Mouse (Mus musculus): ENCODE measurements at regions not wholly inside any gene's neighbourhood (a gene's known extent, or its start where the extent isn't known, plus 50 kb on each side); places are given as distances from the start of the nearest gene placed in this dataset.

DNA sequence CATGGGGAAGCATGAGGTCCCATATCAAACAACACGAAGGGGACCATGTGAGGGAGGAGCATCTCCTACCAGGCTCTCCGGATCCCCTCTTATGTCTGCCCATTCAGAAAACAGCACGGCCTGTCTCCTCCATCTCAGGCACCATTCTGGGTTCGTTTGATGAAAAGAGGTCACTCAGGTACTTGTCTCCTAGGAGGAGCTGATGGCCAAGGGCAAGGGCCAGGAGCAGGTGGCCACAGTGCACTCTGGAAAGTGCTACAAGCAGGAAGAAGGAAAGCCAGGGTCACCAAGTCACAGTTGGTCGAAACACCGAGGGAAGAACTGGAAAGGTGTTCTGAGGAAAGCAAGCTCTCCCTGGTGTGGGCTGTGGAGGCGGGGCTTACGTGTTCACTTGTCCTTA is 135.9 kb upstream of the Mkln1 start:
- DNase-seq (ENCODE audit: low spot score in 2 of 2): no peak

DNA sequence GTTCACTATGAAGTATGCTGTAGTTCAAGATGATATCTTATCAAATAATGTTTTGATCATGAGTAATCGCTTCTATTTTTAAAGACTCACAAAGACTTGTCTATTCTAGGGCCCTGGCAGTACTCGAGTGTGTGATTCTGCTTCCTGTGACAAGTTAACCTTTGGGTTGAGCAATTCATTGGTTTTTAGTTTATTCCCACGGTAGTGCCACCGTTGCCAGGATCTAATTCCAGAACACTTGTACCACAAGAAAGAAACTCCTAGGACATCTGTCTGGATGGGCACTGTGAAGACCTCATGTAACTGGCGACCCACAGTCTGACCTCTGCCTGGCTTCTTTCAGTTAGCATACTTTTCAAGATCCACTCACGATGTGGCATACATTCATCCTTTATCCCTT is 134.7 kb upstream of the Mkln1 start:
- DNase-seq (ENCODE audit: low spot score in 2 of 2): no peak

DNA sequence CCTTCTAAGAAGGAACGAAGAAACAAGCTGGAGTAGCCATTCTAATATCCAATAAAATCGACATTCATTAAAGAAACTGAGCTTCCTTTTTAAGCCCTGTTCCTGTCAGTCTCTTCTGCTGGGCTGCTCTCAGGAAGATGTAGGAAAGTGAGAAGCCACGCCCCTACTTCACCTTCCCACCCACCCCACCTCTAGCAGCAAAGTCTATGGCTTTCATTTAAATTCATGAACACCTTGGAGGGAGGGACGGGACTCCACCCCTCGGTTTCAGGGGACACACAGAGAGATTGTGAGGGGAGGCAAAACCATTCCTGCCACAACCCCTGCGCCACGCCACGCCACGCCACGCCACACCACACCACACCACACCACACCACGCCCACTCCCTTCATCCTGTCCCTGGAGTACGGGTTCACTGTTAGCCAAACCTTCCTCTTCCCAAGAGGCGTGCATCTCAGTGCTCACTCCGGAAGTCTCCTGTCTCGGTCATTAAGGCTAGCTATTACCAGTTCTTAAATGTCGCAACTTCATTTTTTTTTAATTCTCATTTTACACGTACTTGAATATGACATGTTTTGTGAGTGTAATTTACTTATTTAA is 132.0 kb upstream of the Mkln1 start:
- no peak for DNase-seq (ENCODE audit: low spot score in 2 of 2)

DNA sequence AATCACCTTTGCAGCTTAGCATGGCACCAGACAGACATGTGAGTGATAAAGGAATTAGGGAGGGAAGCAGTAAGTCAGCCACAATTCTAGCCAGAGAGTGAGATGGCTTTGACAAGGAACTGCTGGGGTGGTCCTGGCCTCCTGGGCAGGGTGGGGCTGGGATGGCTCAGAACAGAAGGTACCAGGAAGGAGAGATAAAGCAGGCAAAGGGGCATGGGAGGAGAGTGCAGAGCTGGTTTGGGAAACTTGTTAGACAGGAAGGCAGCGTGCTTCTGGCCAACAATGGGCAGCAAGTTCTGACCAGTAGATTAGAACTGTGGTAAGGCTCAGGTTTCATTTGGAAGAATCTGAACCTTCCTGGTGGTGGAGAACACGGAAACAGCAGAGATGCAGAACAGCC is 130.5 kb upstream of the Mkln1 start:
- no peak for DNase-seq (ENCODE audit: low spot score in 2 of 2)

DNA sequence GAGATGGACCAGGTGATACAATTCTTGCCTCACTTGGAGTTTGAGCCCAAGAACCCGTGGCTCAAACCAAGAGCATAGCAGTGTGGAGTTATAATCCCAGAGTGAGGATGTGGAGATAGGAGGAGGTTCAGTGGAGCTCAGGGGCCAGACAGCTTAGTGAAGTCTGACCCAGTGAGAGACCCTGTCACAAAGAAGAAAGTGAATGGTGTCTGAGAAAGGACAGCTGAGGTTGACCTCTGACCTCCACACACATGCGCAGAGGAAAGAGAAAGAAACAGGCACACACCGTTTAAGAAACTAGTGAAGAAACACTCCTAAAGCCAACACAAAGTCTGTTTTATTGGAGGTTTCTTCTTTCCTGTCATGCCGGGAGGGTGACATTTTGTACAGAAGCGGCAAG is 124.7 kb upstream of the Mkln1 start:
- DNase-seq (ENCODE audit: low spot score in 2 of 2): no peak

DNA sequence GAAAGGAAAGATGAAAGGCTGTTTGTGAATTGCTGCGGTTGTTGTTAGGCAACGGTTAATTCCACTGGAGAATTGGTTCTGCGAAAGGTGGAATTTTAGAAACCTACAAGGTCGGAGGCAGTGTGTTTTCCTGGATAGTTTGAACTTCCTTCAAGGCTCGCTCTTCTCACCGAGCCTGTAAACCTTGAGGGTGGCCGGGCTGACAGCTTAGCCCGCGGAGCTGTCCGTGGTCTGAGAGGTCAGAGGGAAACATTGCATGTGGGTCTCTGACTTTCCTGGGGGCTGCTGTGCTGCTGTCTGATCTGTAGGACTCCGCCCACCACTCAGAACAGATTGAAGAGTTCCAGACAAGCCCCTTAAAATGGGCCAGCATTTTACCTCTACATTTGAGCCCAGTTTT is 124.3 kb upstream of the Mkln1 start:
- no peak for DNase-seq (ENCODE audit: low spot score in 2 of 2)

DNA sequence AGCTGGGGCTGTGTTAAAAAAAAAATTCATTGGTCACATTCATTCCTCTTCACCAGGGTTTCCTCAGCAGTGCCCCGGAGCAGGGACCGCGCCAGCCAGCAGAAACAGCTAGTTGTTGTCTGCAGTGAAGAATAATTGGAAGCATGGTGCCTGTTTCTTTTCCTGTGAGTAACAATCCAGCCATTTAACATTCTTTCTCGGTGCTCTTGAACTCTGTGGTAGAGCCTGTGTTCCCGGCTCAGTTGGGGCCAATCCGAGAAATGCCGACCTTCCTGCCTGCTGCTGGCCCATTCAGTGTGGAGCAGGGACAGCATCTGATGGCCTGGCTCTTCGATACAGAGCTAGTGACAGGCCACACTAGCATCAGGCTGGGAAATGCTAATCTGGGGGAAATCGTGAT is 120.7 kb upstream of the Mkln1 start:
- DNase-seq (ENCODE audit: low spot score in 2 of 2): no peak

DNA sequence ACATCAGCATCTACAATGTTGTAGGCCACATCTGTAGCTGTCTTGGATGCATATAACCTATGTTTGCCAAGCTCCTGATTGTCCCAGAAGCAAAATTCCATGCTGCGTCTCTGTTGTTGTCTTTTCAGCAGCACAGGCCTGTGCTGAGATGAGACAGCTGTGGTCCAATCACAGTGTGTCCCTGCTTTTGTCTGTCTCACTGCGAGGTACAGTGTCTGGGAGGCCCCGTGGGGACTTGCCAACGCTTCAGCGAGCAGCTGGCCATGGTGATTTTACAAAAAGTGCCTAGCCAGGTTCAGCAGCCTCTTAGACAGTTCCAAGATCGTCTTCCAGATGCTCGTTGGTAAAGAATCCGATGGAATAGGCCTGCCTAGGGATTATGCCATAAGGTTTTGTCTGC is 114.6 kb upstream of the Mkln1 start:
- DNase-seq (ENCODE audit: low spot score in 2 of 2): no peak

DNA sequence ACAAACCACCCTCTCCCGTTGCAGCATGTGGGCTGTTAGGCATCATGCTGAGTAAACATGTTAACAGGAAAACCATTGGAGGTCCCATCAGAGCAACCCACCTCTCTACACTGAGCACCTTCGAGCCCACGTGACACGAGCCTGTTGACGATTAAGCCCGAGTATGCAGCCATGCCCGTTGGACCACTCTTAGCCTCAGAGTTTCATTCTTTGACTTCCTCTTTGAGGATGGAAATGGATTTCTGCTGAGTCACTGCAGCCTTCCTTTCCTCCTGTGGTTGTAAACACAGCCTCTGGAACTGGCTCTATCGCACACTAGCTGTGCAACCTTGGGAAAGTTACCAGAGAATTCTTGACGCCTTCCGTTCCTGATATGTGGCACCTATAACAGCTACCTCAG is 114.1 kb upstream of the Mkln1 start:
- DNase-seq (ENCODE audit: low spot score in 2 of 2): no peak

DNA sequence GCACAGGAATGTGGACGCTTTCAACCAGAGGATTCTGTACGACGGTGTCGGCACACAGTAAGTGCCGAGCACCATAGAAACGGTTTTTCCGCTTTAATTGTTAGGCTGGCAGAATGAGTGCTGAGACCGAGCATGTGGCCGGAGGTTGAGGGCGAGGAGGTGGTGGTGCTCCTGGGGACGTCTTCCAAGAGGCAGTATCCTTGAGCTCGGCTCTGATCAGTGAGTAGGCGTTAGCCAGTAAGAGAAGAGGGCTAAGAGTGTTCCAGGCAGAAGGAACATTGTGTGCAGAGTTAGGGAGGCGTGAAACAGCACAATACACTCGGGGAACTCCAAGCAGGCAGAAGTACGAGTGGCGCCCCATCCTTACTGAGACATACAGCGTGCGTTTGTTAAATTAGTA is 113.5 kb upstream of the Mkln1 start:
- no peak for DNase-seq (ENCODE audit: low spot score in 2 of 2)

DNA sequence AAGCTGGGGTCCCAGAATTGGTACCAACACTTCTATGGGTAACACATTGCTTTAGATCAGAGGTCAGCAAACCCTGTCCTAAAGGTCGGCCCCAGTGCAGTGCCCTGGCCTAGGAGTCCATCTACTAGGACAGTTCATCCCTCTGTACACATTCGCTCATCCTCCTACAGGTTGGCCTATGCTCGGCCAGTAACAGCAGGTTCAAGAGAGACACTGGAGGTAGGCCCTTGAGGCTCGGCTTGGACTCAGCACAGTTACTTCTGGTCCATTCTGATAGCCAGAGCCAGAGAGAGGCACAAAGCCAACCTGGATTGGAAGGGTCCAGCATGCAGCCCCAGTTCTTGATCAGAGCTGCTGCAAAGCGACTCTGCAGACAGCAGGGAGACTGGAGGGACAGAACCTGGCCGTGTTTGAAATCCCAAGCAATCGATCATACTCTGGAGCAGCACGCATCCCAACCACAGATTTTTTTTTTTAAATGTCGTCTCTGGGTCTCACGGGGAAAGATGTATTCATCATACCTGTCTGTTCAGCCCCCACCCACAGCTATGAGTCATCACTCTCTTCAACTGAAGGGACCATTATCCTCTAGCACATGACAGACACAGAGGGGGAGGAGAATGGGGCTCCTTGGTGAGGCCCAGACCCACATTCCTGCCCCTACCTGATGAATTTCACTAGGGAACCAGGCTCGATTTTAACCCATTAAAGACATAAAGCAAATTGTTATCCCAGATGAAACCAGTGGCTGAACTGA is 112.4 kb upstream of the Mkln1 start:
- no peak for DNase-seq (ENCODE audit: low spot score in 2 of 2)

DNA sequence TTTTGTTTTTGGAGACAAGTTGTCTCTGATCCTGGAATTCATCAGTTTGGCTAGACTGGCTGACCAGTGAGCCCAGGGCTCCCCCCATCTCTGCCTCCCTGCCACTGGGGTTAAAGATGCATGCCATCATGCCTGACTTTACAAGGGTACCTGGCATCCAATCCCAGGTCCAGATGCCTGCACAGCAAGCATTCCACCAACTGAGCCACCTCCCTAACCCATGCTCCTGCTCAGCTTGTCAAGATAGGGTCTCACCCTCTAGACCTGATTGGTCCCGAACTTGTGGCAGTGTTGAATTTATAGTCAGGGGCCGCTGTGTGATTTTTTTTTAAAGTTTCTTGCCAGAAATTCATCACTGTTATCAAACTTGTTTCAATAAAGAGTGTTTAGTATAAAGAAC is 111.4 kb upstream of the Mkln1 start:
- DNase-seq (ENCODE audit: low spot score in 2 of 2): no peak

DNA sequence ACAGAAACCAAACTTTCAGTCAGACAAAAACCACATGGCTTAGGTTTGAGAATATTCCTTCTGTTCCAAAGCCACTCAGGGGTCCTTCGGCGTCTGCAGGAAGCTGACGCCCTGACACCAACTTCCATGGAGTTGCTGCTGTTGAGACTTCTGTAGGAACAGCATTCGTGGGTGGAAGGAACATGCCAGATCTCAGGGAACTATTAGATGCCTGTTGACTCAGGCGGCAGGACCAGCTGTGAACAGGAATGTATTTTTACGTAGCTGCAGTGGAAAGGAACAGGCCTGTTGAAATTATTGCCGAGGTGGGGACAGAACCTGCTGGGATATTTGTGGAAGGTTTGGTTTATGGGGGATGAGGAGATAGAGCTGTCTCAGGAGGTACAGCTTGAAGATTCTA is 110.8 kb upstream of the Mkln1 start:
- no peak for DNase-seq (ENCODE audit: low spot score in 2 of 2)

DNA sequence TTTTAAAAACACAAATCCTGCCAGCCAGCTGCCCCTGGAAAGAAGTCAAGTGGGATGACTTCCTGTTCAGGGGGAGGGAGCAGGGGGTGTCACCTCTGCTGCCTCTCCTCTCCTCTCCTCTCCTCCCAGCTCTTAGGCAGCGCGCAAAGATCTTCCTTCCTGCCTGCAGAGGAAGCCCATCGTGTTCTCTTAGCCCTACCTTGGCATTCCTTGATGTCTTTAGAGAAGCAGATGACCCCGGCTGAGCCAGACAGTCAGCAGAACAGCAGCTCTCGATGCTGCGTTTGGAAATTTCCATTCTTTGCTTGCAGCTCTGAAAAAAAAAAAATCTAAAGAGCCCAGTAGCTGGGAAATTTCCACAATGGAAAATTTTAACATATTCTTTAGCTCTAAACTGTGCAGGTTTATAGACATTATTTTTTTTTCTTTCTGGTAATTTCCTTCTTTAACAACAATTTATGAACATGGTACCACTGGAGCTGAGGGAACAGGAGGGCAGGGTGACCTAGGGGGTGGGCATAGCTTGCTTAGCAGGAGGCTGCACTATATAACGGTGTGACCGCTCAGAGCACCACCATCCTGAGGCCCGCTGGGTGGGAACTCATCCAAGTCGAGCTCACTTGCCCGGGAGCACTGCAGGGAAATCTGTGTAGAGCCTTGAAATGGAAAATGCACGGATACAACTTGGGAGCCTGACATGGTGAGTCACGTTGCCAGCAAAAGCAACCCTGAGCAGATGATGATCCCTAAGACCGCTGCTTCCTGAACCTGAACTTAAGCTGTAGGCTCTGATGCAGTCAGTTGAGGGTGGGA is 109.9 kb upstream of the Mkln1 start:
- DNase-seq (ENCODE audit: low spot score in 2 of 2): peak; percentile 54 to 60

DNA sequence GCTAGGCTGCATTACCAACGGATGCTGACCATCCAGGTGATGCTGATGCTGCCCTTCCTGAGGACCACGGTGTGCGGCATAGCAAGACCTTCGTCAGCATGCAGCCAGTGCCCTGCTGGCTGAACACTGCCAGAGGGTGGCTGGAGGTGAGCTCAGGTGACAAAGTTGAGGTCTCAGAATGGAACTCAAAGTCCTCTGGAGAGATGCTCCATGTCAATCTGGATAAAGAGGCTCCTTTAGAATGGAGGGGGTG is 109.4 kb upstream of the Mkln1 start:
- no peak for DNase-seq (ENCODE audit: low spot score in 2 of 2)

DNA sequence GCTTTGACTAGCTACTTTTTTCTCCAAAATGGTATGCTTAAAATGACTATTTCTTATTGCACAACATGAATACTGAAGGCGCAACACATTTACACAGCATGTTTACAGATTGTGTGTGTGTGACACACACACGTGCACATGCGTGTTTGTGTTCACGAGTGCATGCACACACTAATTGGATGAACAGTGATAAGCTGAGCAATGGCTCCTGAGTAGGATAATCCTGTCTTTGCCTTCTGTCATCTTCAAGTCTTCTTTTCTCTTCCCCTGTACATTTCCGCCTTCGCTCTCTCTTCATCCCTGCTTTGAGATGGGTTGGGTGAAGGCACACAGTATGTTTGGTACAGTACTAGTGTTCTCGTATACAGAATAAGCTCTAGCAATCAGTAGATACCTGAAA is 106.5 kb upstream of the Mkln1 start:
- DNase-seq (ENCODE audit: low spot score in 2 of 2): no peak

DNA sequence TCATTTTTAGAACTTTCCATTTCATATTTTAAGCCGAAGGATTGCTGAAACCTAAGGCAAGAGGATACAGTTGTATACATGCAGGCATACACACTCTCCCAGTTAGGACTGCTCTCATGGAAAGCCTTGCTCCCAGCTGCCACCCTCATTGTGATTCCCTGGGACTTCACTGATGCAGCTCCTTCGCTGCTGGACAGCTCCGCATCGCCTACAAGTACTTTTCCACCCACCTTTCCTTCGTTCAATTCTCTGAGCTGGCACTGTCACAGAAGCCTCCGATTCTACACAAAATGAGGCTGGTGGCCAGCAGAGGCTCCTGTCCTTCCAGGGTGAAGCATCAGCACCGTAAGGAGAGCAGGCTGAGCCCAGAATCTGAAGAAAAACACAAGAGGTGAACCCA is 105.5 kb upstream of the Mkln1 start:
- DNase-seq (ENCODE audit: low spot score in 2 of 2): no peak

DNA sequence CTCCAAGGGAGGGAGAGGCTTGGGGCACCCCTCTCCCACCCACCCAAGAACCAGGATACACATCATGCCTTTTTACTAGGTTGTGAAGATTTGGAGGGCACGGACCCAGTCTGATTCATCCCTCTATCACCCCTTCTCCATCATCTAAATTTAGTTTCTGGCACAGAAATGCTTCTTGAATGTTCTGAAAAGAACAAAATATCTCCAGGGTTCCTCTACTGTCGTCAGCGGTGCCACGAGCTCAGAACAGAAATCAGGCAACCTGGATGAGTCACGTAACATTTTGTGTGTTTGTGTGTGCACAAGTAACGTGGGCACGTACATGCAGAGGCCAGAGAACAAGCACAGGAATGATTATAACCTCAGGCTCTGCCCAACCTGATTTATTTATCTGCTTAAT is 99.1 kb upstream of the Mkln1 start:
- no peak for DNase-seq (ENCODE audit: low spot score in 2 of 2)

DNA sequence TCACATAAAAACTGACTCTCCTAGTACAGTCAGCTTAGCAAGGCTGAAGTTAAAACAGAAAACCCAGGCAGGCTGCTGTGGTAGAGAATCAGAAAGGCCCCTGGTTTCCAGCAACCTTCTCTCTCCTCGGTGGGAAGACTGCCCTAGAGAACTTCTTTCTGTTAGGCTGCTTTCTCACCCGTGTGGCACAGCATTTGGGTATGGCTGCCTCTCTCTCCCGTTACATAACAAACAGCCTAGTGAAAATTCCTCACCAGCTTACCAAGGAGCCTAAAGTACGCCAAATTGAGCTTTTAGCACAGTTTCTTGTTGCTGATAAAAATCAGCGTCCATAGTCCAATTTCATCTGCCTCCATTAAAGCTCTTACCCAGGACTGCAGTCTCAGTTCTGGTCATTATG is 92.8 kb upstream of the Mkln1 start:
- DNase-seq (ENCODE audit: low spot score in 2 of 2): no peak

DNA sequence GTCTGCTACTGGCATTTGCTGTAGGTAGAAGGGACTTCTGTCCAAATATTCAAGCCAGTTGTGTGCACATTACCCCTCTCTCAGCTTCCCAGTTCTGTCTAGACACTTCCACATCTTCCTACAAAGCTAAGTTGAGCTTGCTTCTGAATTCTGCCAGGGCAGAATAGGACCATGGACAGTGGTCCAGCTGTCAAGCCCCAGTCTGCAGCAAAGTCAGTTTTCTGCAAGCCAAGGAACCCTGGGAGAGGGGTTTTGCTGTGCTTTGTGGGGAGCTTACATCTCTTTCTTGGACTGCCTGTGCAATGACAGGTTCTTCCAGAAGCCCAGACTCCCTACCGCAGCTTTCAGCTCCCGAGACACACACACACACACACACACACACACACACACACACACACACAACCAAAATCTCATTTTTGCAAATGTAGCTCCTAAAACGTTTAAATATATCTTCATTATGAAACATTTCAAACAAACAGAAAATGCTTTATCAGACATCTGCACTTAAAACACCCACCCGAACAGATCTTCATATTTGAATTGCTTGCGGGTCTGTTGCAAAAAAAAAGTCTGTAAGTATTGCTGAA is 91.4 kb upstream of the Mkln1 start:
- no peak for DNase-seq (ENCODE audit: low spot score in 2 of 2)

DNA sequence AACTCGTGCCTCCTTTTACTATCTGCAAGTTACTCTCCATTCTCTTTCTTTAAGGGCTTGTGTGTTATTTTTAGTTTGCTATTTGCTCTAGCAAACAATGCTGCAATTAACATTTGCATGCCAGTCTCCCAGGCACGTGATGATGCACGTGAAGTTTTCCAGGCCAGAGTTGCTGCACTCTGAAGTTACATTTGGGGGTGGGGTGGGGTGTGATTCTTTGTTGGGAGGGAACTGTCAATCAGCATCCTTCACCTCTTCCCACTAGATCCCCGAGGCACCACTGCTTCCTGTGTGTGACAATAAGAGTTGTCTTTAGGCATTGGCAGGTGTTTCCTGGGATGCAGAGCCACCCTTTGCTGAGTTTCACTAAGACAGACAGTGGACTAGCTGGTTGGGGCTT is 90.6 kb upstream of the Mkln1 start:
- DNase-seq (ENCODE audit: low spot score in 2 of 2): no peak

DNA sequence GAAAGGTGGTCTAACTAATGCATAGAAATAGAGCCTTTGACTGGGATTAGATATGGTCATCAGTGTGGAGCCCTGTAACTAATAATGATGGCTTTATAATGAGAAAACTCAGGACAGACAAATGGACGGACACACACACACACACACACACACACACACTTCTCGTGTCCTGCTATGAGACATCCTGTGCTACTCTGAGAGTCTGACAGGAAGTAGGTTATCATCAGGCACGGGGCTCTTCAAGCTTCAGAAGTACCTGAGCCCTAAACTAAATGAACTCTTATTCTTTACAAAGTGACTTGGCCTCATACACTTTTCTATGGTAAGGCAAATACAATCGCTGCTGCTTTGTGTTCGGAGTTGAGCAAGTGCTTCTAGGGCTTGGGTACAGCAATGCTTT is 87.9 kb upstream of the Mkln1 start:
- no peak for DNase-seq (ENCODE audit: low spot score in 2 of 2)

Data from adrenal gland, adult 18-20 months (tissue).